Mouse (Mus musculus): ENCODE measurements around the gene AC141477.1. TPM values are rescaled to one million over a fixed set of nuclear protein-coding genes. Genes with fewer than 3 reads are reported as not detected.

Gene AC141477.1
- not detected in 2 replicates for polyA plus RNA-seq (2012; rRNA removed)

GRCm38 (mm10) chr10:76440281-76440680 lies at the start of gene AC141477.1:
TSS of gene AC141477.1 (minus strand) at chr10:76440444.

DNA sequence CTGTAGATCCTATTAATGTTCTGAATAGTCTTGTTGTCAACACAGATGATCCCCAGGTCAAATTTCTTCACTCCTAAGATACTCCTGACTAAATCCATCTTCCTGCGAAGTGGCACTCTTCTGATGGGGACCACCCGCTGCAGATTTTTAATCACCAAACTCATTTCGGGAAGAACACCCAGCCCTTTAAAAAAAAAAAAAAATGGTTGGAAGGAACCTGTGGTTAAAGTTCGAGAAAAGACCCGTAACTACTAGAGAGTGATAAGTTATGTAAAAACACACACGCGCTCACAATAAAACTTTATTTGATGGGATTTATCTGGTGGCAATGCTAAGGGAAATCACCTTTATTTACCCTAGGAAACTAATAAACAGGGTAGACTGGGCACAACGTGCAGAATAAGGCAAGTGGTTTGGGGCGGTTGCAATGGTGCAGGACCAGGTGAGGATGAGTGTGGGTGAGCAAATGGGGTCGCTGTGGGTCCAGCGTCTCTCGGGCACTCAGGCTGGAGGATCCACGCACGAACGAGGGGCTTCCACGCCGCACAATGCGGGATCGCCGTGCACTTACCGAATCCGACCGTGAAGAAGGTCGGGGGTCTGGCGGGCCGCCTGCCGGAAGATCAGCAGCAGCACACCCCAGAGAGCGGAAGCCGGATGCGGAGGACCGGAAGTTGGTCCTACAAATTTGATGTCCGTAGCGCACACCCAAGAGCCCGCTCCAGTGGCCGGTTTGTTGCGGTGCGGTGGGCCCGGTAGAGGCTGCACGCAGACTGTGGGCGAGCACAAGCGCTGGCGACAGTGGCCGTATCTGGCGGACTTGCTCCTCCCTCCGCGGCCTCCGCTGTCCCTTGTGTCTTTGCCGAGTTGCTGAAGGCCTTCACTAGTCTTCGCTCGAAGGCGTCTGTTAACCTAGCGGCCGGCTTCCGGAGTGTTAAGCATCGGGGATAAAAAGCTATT lies 28.2 kb upstream of the AC141477.1 start, which contains the start of the genes Mcm3ap and Ybey:
Gene Mcm3ap (plus strand): TSS at position 725 of the 960 bp plus-strand sequence.
Gene Ybey (minus strand): TSS at position 912 of the 960 bp plus-strand sequence.

DNA sequence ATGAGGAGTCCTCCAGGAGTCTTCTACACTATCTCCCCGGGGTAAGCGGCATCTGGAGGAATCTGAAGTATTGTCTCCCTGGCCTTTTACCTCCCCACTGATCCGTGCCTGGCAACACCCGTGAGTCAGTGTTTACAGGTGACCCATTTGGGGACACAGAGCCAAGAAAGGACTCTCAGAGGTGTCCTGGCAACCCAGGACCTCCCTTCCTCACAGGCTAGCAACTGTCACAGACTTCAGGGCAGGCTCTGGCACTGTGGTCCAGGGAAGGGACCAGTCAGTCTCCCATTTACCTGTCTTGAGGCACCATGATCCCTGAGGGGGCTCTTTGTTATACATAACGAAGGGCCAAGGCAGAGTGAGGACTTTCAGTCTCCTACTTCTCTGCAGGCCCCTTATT lies 8.6 kb upstream of the AC141477.1 start, which contains the start of gene 2610028H24Rik:
Gene 2610028H24Rik (plus strand): TSS at position 231 of the 400 bp plus-strand sequence.

DNA sequence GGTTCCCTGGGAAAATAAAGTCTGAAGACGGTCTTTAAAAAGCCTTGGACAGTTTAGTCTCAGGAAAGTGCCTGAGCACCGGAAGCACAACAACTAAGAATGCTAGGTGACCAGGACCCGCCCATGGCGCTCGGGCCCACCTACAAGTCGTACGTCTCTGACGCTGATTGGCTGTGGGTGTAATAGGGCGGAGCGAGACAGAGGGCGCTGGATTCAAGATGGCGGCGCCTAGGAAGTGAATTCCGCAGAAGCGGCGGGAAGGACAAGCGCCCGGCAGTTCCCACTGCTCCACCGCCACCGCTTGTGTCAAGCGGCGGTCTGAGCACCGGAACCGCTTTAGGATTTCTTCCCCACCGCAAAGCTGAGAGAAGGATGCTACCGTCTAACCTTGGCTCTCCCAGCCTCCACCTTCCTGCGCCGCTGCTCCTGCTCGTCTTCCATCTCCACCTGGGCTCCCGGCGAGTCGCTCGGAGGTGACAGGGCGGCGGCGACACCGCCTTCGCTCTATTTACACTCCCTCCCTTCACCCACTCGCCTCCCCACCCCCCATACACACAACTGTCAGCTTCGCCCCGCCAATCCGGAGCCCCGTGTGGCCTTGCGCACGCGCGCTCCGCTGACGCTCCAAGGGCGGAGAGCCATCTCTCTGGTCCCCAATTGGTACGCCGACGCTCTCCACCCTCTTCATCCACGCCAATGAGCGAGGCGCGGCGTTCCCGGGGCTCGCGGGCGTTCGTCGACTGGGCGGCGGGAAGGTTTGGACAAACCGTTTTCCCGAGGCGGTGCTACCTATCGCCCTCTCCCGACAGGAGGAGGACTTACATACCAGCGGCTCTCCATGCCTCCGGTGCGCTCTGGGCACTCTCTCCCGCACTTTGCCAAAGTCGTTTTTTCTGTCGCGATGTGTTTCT lies 2.2 kb upstream of the AC141477.1 start, which contains the start of gene Pcnt:
Gene Pcnt (minus strand): TSS at position 609 of the 911 bp plus-strand sequence.

Other genes with a start within 250 kb of the AC141477.1 start
- 321 and 322 TPM in 2 replicates for gene Prmt2, start 202.6 kb downstream of the AC141477.1 start, polyA plus RNA-seq (2012; rRNA removed)
- gene S100b, start 186.6 kb downstream of the AC141477.1 start, polyA plus RNA-seq (2012; rRNA removed) = 4.5 and 11.0 TPM in 2 replicates
- 48.4 and 50.4 TPM in 2 replicates for gene Dip2a, start 95.2 kb downstream of the AC141477.1 start, polyA plus RNA-seq (2012; rRNA removed)
- 18.0 and 18.4 TPM in 2 replicates for gene Pcnt, start 2.3 kb upstream of the AC141477.1 start, polyA plus RNA-seq (2012; rRNA removed)
- gene 2610028H24Rik, start 8.6 kb upstream of the AC141477.1 start, polyA plus RNA-seq (2012; rRNA removed) = 0.04 TPM in 1 of 2 replicates, not detected in the other
- 54.4 and 55.4 TPM in 2 replicates for gene Mcm3ap, start 28.5 kb upstream of the AC141477.1 start, polyA plus RNA-seq (2012; rRNA removed)
- 3.0 and 3.1 TPM in 2 replicates for gene Ybey, start 28.7 kb upstream of the AC141477.1 start, polyA plus RNA-seq (2012; rRNA removed)
- 58.2 and 59.2 TPM in 2 replicates for gene Lss, start 91.1 kb upstream of the AC141477.1 start, polyA plus RNA-seq (2012; rRNA removed)
- gene Spatc1l, start 121.8 kb upstream of the AC141477.1 start, polyA plus RNA-seq (2012; rRNA removed) = 0.39 and 0.62 TPM in 2 replicates
- 0.13 TPM in 2 replicates for gene Ftcd, start 135.2 kb upstream of the AC141477.1 start, polyA plus RNA-seq (2012; rRNA removed)
- 21.6 and 28.9 TPM in 2 replicates for gene Col6a2, start 183.2 kb upstream of the AC141477.1 start, polyA plus RNA-seq (2012; rRNA removed)

Data from central nervous system, embryonic 18 days (tissue).